Mouse (Mus musculus) bone marrow, adult 2 months (tissue): ENCODE results near the gene Ucp3. TPM values are rescaled to one million over a fixed set of nuclear protein-coding genes. Genes with fewer than 3 reads are reported as not detected.

Source experiments
- H3K27ac ChIP-seq: fragments of 200-500 bp; 2 replicates; pipeline ENCODE4 v1.5.1; 2012; ENCODE audit warnings: low read depth, mild to moderate bottlenecking, control low read depth, inconsistent platforms, low read length; ENCODE audit not compliant: control insufficient read depth, poor library complexity, insufficient read depth
- H3K4me1 ChIP-seq: fragments of 200-500 bp; 2 replicates; pipeline ENCODE4 v1.6.1; 2011; ENCODE audit warnings: low read length; ENCODE audit not compliant: control insufficient read depth, insufficient read depth
- H3K4me3 ChIP-seq: fragments of 200-500 bp; replicated peaks from 2 replicates; pipeline ENCODE3; 2011; ENCODE audit warnings: mild to moderate bottlenecking, low read depth, low read length, control low read depth; ENCODE audit not compliant: control insufficient read depth
- CTCF ChIP-seq: fragments of 200-500 bp; IDR thresholded peaks from 2 replicates; pipeline ENCODE4 v1.5.1; 2011; ENCODE audit warnings: low read length, control low read depth; ENCODE audit not compliant: control insufficient read depth, insufficient read depth
- POLR2A ChIP-seq: fragments of 200-500 bp; IDR thresholded peaks from 2 replicates; pipeline ENCODE4 v1.6.1; 2011; ENCODE audit warnings: low read depth, mild to moderate bottlenecking, control low read depth, low read length, borderline replicate concordance; ENCODE audit not compliant: control insufficient read depth
- WGBS: fragments of 180-500 bp; shearing (Covaris S2); methylation state at CpG from one replicate; pipeline ENCODE4 v1.1.7; 2018; 5-methylcytosine and 5-hydroxymethylcytosine counted together
- polyA plus RNA-seq: library from polyadenylated mRNA; stranded (reverse); fragments of >200 nt; gene quantifications from 2 replicates; pipeline ENCODE4 v1.2.4, GENCODE M21; 2011; ENCODE audit warnings: low replicate concordance; ENCODE audit not compliant: missing spikeins, insufficient read depth, insufficient read length

The Ucp3 gene
- polyA plus RNA-seq, 1 experiment: 0.77 TPM

DNA sequence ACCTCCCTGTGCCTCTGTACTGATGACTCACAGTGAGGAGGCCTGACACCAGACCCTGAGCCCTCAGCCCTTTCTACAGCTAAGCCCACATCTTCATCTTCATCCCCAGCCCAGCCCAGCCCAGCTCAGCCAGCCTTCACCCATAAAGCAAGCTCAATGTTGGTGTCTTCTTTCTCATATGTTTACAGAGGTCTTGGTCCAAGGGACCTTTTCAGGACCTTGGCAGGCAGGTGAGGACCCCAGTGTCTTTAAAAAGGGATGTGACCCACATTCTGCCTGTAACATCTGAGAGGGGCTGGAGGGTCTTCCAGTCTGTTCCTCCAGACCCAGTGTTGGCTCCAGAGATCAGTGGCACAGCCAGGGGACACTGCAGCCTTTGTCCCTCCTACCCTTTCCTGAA, 26.7 kb downstream of the Ucp3 start:
- Histone ChIP-seq H3K4me3 (no peak overlapping the region), H3K27ac (no peak overlapping the region), H3K4me1 (peaks cover 8% of the 10 kb centered on the region)
- TF ChIP-seq POLR2A: no peak
- TF ChIP-seq CTCF: no peak

DNA sequence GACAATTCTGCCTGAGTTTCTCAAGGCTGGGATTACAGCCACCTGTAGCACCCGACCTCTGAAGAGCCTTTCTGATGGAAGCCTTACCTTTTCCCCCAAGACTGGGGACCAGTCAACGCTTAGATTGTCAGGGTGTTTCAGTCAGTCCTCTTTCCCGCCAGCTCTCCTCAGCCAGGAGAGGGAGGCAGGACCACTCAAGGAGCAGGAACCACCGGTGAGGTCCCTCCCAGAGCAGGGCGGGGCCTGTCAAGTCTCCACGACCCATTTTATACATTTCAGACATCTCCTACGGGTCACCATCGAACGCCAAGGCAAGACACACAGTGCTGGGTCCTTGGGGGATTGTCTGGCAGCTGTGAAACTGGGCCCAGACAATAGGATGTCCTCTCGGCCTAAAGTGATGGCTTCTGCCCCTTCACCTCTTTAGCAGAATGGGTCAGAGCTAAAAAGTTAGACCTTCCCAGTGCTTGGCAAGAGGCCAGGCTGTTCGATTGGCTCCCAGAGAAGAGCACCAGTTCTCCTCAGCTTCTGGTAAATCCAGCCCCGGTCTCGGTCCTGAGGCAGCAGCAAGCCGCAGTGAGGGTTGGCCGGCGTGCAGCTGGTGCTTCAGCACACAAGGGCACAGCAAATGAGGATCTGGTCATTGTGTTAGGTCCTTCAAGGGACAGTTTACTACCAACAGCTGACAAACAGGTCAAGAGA, 27.6 kb downstream of the Ucp3 start:
- peaks cover 8% of the 10 kb centered on the region for H3K4me1 ChIP-seq
- WGBS: 64% methylated on average over 16 of the region's 16 CpGs
- TF ChIP-seq POLR2A (peak; percentile 68; the same call in 1 of the 2 replicates), CTCF (no peak)
- no peak overlapping the region for H3K4me3 ChIP-seq
- H3K27ac ChIP-seq: peak overlapping the region; percentile 35

DNA sequence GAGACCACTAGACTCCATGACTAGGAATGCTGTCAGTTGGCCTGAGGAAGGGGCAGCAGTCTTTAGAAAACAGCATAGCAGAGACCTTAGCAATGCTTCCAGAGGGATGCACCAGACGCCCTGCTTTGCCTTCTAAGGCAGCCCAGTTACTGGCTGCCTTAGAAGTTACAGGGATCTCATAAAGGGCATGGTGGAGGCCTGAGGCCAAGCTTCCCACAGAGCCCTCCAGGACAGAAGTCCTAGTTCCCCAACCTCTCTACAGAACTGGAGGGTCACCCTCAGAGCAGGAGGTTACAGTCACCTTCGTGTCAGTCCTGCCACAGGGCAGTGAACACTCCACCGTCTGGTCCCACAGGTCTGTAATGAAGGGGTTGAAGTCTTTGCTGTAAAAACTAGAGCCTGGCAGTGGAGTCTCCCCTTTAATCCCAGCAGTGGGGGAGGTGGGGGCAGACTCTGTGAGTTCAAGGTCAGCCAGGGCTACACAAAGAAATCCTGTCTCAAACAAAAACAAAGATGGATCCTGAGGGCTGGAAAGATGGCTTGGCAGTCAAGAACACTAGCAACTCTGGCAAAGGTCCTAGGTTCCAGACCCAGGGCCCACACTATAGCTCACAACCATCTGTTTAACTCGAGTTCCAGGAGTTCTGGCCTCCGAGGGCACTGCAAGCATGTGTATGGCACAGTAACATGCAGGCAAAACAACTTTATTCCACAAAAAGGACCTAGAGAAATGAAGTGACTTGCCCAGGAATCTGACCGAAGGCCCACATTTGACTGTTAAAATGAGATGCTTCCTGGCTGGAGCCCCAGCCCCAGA, 28.4 kb downstream of the Ucp3 start:
- peak overlapping the region; percentile 35 for H3K27ac ChIP-seq
- 58% methylated on average over 6 of the region's 6 CpGs for whole genome bisulfite sequencing
- H3K4me1 ChIP-seq: peaks cover 8% of the 10 kb centered on the region
- no peak overlapping the region for H3K4me3 ChIP-seq
- TF ChIP-seq POLR2A: 0 out of 2 replicates have a peak, but pooled peaks have one; percentile 26
- TF ChIP-seq CTCF: no peak

DNA sequence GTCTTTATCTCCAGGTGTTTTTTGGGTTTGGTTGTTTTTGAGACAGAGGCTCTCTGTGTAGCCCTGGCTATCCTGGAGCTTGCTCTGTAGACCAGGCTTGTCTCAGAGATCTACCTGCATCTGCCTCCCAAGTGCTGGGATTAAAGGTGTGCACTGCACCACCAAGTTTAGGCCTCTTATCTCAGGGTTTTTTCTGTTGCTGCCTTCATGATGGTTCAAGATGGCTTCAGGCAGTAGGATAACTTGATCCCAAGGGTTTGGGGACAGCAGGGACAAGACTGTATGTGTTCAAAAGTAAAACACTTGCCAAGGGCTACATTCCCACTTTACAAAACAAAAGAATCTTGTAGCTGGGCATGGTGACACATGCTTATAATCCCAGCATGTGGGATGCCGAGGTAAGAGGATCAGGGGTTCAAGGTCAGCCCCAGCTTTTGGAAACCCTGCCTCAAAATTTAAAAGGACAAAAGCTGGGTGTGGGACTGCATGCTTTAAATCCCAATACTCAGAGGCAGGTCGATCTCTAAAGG, 29.1 kb downstream of the Ucp3 start:
- H3K4me1 ChIP-seq: peaks cover 8% of the 10 kb centered on the region
- peak overlapping the region; percentile 54; the same call in 1 of the 2 replicates for H3K27ac ChIP-seq
- H3K4me3 ChIP-seq: no peak overlapping the region
- TF ChIP-seq POLR2A (no peak), CTCF (no peak)
- 34% methylated on average over 2 of the region's 2 CpGs for WGBS

DNA sequence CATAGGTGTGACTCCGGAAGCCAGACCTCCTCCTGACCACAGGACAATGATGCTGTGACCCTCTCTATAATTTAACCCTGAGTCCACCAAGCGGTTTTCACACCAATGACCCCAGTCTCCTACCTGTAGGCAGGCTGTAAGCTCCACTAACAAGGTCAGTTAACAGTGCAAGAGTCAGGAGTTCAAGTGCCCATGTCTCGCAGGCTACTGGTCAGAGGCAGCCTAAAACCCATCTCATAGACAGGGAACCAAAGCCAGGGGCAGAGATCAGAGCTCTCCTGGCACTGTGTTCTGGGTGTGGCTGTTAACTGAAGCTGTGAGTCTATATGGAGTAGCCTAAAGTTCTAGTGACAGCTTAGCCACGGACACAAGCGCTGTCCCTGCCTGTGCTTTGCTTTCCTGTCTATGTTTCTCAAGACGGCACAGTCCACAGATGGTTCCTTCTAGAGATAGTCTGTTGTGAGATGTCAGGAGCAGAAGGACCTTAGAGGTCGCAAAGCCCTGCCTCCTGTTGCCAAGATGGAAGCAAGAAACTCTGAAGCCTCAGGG, 29.7 kb downstream of the Ucp3 start:
- Histone ChIP-seq H3K4me1 (peaks cover 8% of the 10 kb centered on the region), H3K27ac (peak overlapping the region; percentile 54), H3K4me3 (no peak overlapping the region)
- no peak for TF ChIP-seq CTCF
- no peak; the same call in 1 of the 2 replicates for TF ChIP-seq POLR2A
- 30% methylated on average over 7 of the region's 7 CpGs for WGBS

DNA sequence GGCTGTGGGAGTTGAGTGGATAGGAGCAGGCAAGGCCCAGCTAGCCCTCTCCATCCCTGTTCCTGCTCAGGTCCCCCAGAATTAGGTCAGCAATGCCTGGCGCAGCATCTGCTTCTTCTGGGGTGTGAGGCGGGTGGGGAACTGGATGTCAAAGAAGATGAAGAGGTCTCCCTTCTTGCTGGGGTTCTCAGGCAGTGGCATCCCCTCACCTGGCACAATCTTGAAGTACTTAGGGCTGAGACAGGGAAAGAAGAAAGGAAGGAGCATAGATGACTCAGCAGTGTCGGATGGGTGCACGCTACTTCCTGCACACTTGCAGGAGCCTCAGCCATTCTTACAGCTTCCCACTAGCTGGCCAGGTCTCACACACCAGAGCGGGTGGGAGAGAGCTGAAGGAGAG, 30.3 kb downstream of the Ucp3 start:
- peaks cover 8% of the 10 kb centered on the region for H3K4me1 ChIP-seq
- WGBS: 11% methylated on average over 5 of the region's 5 CpGs
- peak overlapping the region; percentile 54 for H3K27ac ChIP-seq
- TF ChIP-seq POLR2A: 0 out of 2 replicates have a peak, but pooled peaks have one; percentile 36
- no peak for TF ChIP-seq CTCF
- no peak overlapping the region for H3K4me3 ChIP-seq

DNA sequence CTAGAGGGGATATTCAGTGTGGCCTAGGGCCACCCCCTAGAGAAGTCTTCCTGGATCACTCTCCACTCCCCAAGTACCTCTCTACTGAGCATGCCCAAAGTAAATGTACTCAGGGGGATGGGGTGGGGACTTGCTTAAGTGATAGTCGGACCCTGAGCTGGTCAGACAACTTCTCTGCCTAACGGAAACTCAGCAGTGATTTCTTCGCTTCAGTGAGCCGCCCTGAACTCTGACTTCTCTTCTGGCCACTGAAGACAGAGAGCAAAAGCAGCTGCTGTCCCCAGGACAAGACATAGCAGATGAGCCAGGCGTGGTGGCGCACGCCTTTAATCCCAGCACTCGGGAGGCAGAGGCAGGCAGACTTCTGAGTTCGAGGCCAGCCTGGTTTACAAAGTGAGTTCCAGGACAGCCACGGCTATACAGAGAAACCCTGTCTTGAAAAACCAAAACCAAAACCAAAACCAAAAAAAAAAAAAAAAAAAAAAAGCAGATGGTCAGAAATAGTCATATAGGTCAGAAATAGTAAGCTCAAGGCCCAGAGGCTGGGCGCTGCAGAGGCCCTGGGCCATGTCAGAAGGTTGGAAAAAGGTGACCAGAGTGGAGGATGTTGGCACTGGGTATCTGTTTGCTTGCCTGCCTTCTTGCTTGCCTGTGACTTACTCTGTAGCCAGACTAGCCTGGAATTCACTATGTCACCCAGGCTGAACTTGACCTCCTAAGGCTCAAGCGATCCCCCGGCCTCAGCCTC, 32.1 kb downstream of the Ucp3 start:
- Histone ChIP-seq H3K27ac (no peak overlapping the region), H3K4me3 (no peak overlapping the region), H3K4me1 (peaks cover 8% of the 10 kb centered on the region)
- 60% methylated on average over 13 of the region's 13 CpGs for WGBS
- no peak for TF ChIP-seq POLR2A
- TF ChIP-seq CTCF: no peak

DNA sequence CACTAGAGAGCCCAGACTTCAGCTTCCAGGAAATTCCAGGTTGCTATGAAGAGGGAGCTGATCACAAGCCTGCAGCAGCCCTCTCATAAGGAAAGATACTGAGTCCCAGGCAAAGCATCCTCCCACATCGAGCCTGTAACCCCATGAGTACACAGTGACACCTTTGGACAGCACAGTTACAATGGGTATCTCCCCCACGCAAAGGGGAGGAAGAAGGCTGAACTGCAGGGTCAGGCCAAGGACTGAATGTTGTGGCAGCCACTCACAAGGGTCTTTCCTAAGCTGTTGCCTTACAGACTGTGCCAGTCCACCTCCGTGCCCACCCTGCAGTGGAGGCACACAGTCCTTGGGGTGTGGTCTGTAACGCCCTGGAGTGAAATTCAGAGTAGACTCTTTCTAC, 33.7 kb downstream of the Ucp3 start:
- Histone ChIP-seq H3K4me3 (no peak overlapping the region), H3K27ac (no peak overlapping the region), H3K4me1 (peaks cover 8% of the 10 kb centered on the region)
- TF ChIP-seq POLR2A (no peak), CTCF (no peak)
- 70% methylated on average over 4 of the region's 4 CpGs for WGBS

DNA sequence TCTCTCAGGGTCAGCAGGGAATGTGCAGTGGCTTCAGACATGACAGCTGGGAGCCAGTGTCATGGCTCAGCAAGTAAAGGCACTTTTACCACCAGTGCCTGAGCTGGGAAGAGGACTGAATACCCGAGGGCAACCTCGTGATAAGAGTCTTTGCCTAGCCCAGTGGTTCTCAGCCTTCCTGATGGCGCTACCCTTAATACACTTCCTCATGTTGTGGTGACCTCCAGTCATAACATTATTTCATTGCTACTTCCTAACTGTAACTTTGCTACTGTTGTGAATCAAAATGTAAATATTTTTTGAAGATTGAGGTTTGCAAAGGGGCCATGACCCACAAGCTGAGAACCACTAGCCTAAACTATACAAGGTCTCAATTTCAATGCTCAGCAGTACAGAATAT, 35.9 kb downstream of the Ucp3 start:
- H3K4me1 ChIP-seq: peaks cover 2% of the 10 kb centered on the region; the same call in 1 of the 2 replicates
- 6% methylated on average over 3 of the region's 3 CpGs for WGBS
- no peak for TF ChIP-seq CTCF
- no peak overlapping the region for H3K27ac ChIP-seq
- H3K4me3 ChIP-seq: no peak overlapping the region
